Mouse (Mus musculus): Measurements from ENCODE around the gene 1700061G19Rik. TPM values are rescaled to one million over a fixed set of nuclear protein-coding genes. Genes with fewer than 3 reads are reported as not detected.

Gene 1700061G19Rik
- total RNA-seq (2012; rRNA removed) (0.08 TPM in 1 of 2 replicates, not detected in the other), total RNA-seq (2014; rRNA removed) (not detected in 2 replicates), polyA plus RNA-seq (2012; ENCODE audit: insufficient read length, low read depth) (0.29 and 0.35 TPM in 2 replicates)

DNA sequence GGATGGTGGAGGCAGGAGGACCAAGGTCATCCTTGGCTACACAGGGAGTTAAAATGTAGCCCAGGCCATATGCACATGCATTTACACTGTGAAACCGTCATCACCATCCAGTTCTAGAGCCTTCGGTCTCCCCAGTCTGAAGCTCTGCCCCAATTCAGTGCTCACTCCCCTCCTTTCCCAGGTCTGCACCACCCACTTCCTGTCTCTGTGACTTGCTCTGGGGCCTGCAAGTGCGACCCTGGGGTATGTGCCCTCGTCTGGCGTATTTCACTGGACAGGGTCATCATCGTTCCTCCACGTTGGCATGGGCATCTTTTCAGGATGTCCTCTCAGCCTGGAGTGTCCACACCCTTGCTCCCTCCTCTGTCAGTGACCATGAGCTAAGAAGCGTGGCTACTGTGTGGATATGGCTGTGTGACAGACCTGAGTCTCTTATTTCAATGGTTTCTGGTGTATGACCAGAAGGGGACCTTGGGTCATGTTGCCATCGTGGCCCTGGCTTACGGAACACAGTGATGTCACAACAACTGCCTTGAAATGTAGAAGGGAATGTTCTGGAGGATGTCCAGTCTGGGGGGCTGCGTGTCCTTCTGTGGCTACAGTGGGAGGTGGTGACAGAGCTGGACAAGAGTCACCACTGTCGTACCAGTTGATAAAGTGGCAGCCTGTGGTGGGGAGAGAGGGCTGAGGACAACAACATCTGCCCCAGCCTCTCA is at the start of gene 1700061G19Rik:
1700061G19Rik (plus strand) TSS at position 542 of the 716 bp plus-strand sequence.
- Histone ChIP-seq H3K36me3 (replicated peaks in 1 of 2; ENCODE audit: control insufficient read depth in 1 of 2, insufficient read depth in 1 of 2, low read length in 1 of 2) (no peaks in the 10 kb centered on the region), H3K27me3 (replicated peaks) (peaks cover 1% of the 10 kb centered on the region), H3K4me1 (ENCODE audit: control insufficient read depth in 1 of 2, insufficient read depth in 2 of 2) (0 out of 4 replicates have a peak, but pooled peaks cover 2 to 3% of the 10 kb centered on the region in 2 experiments), H3K9me3 (replicated peaks; ENCODE audit: low read length) (no peaks in the 10 kb centered on the region), H3K27ac (ENCODE audit: insufficient read depth, low read depth) (no peak within 1 kb of the TSS), H3K4me3 (replicated peaks in 1 of 3; ENCODE audit: low read depth in 2 of 3, low read length in 2 of 3, poor library complexity in 1 of 3) (no peak within 1 kb of the TSS), H3K4me2 (ENCODE audit: insufficient read depth, low read depth, poor library complexity, severe bottlenecking) (no peak within 1 kb of the TSS), H3K9ac (ENCODE audit: insufficient read depth, low read depth) (no peak within 1 kb of the TSS), H3K79me2 (replicated peaks; ENCODE audit: control insufficient read depth, extremely low read depth, insufficient read depth, poor library complexity, severe bottlenecking) (no peaks in the 10 kb centered on the region)
- TF ChIP-seq POLR2AphosphoS2 (IDR thresholded peaks at IDR 0.05; ENCODE audit: low read depth, low read length) (no peak), SIN3A (IDR thresholded peaks at IDR 0.05; ENCODE audit: low read length) (no peak)
- DNase-seq (ENCODE audit: extremely low read depth): no peak
- dilution Hi-C loops (cut with MboI; ENCODE audit: extremely low pct_ligation_motif_present, extremely low pct_unique_long_range_greater_than_20kb, low sequenced_read_pairs) (no loop called here), in situ Hi-C loops (cut with MboI; ENCODE audit: low pct_ligation_motif_present, low pct_unique_long_range_greater_than_20kb, low sequenced_read_pairs) (no loop called here)

- H3K27me3 ChIP-seq (replicated peaks): peaks cover 84% of the 10 kb centered on the region
- no peak overlapping the region for H3K27ac ChIP-seq (ENCODE audit: insufficient read depth, low read depth)
- H3K9me3 ChIP-seq (replicated peaks; ENCODE audit: low read length): no peaks in the 10 kb centered on the region
- DNase-seq (ENCODE audit: extremely low read depth): no peak
- H3K36me3 ChIP-seq (replicated peaks in 1 of 2; ENCODE audit: control insufficient read depth in 1 of 2, insufficient read depth in 1 of 2, low read length in 1 of 2): no peaks in the 10 kb centered on the region
- no peak overlapping the region for H3K4me3 ChIP-seq (replicated peaks in 1 of 3; ENCODE audit: low read depth in 2 of 3, low read length in 2 of 3, poor library complexity in 1 of 3)
- H3K9ac ChIP-seq (ENCODE audit: insufficient read depth, low read depth): no peak overlapping the region
- peaks cover 0 to 2% of the 10 kb centered on the region in 2 experiments; a peak in 1 of 4 replicates for H3K4me1 ChIP-seq (ENCODE audit: control insufficient read depth in 1 of 2, insufficient read depth in 2 of 2)
- in situ Hi-C loops (cut with MboI; ENCODE audit: low pct_ligation_motif_present, low pct_unique_long_range_greater_than_20kb, low sequenced_read_pairs): no loop called here
- dilution Hi-C loops (cut with MboI; ENCODE audit: extremely low pct_ligation_motif_present, extremely low pct_unique_long_range_greater_than_20kb, low sequenced_read_pairs): no loop called here
- no peaks in the 10 kb centered on the region for H3K79me2 ChIP-seq (replicated peaks; ENCODE audit: control insufficient read depth, extremely low read depth, insufficient read depth, poor library complexity, severe bottlenecking)
- H3K4me2 ChIP-seq (ENCODE audit: insufficient read depth, low read depth, poor library complexity, severe bottlenecking): no peak overlapping the region
- TF ChIP-seq ZKSCAN1 (IDR thresholded peaks at IDR 0.05; ENCODE audit: borderline replicate concordance, low read depth, low read length) (no peak), MXI1 (IDR thresholded peaks at IDR 0.05; ENCODE audit: low read depth, low read length) (no peak), RCOR1 (conservative IDR thresholded peaks at IDR 0.05; ENCODE audit: low read depth, low read length) (no peak)
These were observed 48.6 kb upstream of the 1700061G19Rik start for GRCm38 (mm10) chr17:56826718-56827117.

- dilution Hi-C loops (cut with MboI; ENCODE audit: extremely low pct_ligation_motif_present, extremely low pct_unique_long_range_greater_than_20kb, low sequenced_read_pairs): no loop called here
- TF ChIP-seq BHLHE40 (IDR thresholded peaks at IDR 0.05; ENCODE audit: low read depth, low read length) (0 out of 2 replicates have a peak, but pooled peaks have one; percentile 28), MAZ (IDR thresholded peaks at IDR 0.05; ENCODE audit: low read depth, low read length) (no peak)
- Histone ChIP-seq H3K4me3 (replicated peaks in 1 of 3; ENCODE audit: low read depth in 2 of 3, low read length in 2 of 3, poor library complexity in 1 of 3) (no peak overlapping the region), H3K4me1 (ENCODE audit: control insufficient read depth in 1 of 2, insufficient read depth in 2 of 2) (peaks cover 0 to 4% of the 10 kb centered on the region in 2 experiments; a peak in 2 of 4 replicates), H3K27me3 (replicated peaks) (peaks cover 81% of the 10 kb centered on the region), H3K9ac (ENCODE audit: insufficient read depth, low read depth) (no peak overlapping the region), H3K9me3 (replicated peaks; ENCODE audit: low read length) (no peaks in the 10 kb centered on the region), H3K27ac (ENCODE audit: insufficient read depth, low read depth) (no peak overlapping the region), H3K36me3 (replicated peaks in 1 of 2; ENCODE audit: control insufficient read depth in 1 of 2, insufficient read depth in 1 of 2, low read length in 1 of 2) (no peaks in the 10 kb centered on the region), H3K4me2 (ENCODE audit: insufficient read depth, low read depth, poor library complexity, severe bottlenecking) (no peak overlapping the region), H3K79me2 (replicated peaks; ENCODE audit: control insufficient read depth, extremely low read depth, insufficient read depth, poor library complexity, severe bottlenecking) (no peaks in the 10 kb centered on the region)
- in situ Hi-C loops (cut with MboI; ENCODE audit: low pct_ligation_motif_present, low pct_unique_long_range_greater_than_20kb, low sequenced_read_pairs): no loop called here
- DNase-seq (ENCODE audit: extremely low read depth): no peak
These were observed 46.1 kb upstream of the 1700061G19Rik start for GRCm38 (mm10) chr17:56829171-56829570.

Data from CH12.LX (cell line).